Mouse (Mus musculus): Measurements from ENCODE around the gene Zbtb48.

DNA sequence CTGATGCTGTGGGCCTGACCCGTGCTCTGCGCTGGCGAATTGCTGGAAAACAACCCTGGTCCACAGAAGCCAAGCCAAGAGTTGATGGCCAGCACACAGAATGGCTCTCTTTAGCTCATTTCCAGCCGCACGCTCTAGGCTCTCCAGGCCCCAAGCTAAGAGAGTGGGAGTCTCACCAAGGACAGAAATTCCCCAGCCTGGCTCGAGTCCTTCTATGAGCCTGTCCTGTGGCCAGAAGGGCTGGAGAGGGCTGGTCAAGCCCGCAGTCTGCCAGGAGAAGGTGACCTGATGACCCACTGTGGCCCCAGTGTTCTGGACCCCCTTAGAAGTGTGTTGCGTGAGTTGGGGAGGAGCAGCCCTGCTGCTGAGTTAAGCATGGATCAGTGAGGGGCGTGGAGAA is 49.7 kb upstream of the Zbtb48 start:
- TF ChIP-seq POLR2A (IDR thresholded peaks at IDR 0.05; ENCODE audit: extremely low read depth, insufficient read depth, low read length) (no peak), CTCF (IDR thresholded peaks at IDR 0.05; ENCODE audit: extremely low read depth, insufficient read depth, low read length) (no peak)
